Mouse (Mus musculus) lung, postnatal 0 days (tissue): ENCODE results near the gene Aup1. TPM values are rescaled to one million over a fixed set of nuclear protein-coding genes. Genes with fewer than 3 reads are reported as not detected.

ENCODE experiments used
- ATAC-seq: fragments of 200-750 bp; cut with Nextera tagmentation; 2 replicates; pipeline ENCODE4 v1.8.0; 2017; ENCODE audit warnings: moderate library complexity
- DNase-seq: peaks from one replicate; pipeline ENCODE4 v3.0.0-alpha.2; 2016; ENCODE audit warnings: low spot score
- H3K27ac ChIP-seq: fragments of 300-500 bp; sonication (generic); 2 replicates; pipeline ENCODE4 v1.5.1; 2014; ENCODE audit warnings: antibody characterized with exemption, mild to moderate bottlenecking, low read length, mixed read lengths
- H3K27me3 ChIP-seq: fragments of 300-500 bp; sonication (generic); replicated peaks from 2 replicates; pipeline ENCODE4 v1.6.1; 2014; ENCODE audit warnings: low read length, mixed read lengths; ENCODE audit not compliant: insufficient read depth
- H3K36me3 ChIP-seq: fragments of 300-500 bp; sonication (generic); 2 replicates; pipeline ENCODE4 v1.6.1; 2014; ENCODE audit warnings: low read length, mixed read lengths; ENCODE audit not compliant: insufficient read depth
- H3K4me1 ChIP-seq: fragments of 300-500 bp; sonication (generic); 2 replicates; pipeline ENCODE4 v1.6.1; 2014; ENCODE audit warnings: antibody characterized with exemption, low read depth, low read length, mixed read lengths; ENCODE audit not compliant: insufficient read depth
- H3K4me2 ChIP-seq: fragments of 300-500 bp; sonication (generic); replicated peaks from 2 replicates; pipeline ENCODE4 v1.6.1; 2014; ENCODE audit warnings: low read depth, mild to moderate bottlenecking, low read length, moderate library complexity, mixed read lengths
- H3K4me3 ChIP-seq: fragments of 300-500 bp; sonication (generic); 2 replicates; pipeline ENCODE4 v1.5.1; 2014; ENCODE audit warnings: low read depth, low read length
- H3K9ac ChIP-seq: fragments of 300-500 bp; sonication (generic); replicated peaks from 2 replicates; pipeline ENCODE4 v1.6.1; 2014; ENCODE audit warnings: low read depth, mild to moderate bottlenecking
- H3K9me3 ChIP-seq: fragments of 300-500 bp; sonication (generic); 2 replicates; pipeline ENCODE4 v1.6.1; 2016; ENCODE audit warnings: low read length, mixed read lengths
- CTCF ChIP-seq: IDR thresholded peaks from 2 replicates; pipeline ENCODE4 v1.5.1; 2016; ENCODE audit warnings: antibody characterized with exemption, mild to moderate bottlenecking
- EP300 ChIP-seq: IDR thresholded peaks from 2 replicates; pipeline ENCODE4 v1.6.1; 2016; ENCODE audit warnings: antibody characterized with exemption, mild to moderate bottlenecking, control low read depth
- WGBS: fragments of 180-500 bp; shearing (Covaris S2); extraction: QIAGEN DNeasy Blood & Tissue Kit; methylation state at CpG from one replicate; pipeline ENCODE4 v1.1.7; 2014; 5-methylcytosine and 5-hydroxymethylcytosine counted together
- polyA plus RNA-seq: library from polyadenylated mRNA; unstranded; fragments of >200 nt; fragmentation: Nextera tagmentation; extraction: Ambion mirVana; gene quantifications from 2 replicates; pipeline ENCODE4 v1.2.1, GENCODE M21; 2015

Aup1 gene
- polyA plus RNA-seq, 1 experiment from 2014 or later, result 201 TPM

DNA sequence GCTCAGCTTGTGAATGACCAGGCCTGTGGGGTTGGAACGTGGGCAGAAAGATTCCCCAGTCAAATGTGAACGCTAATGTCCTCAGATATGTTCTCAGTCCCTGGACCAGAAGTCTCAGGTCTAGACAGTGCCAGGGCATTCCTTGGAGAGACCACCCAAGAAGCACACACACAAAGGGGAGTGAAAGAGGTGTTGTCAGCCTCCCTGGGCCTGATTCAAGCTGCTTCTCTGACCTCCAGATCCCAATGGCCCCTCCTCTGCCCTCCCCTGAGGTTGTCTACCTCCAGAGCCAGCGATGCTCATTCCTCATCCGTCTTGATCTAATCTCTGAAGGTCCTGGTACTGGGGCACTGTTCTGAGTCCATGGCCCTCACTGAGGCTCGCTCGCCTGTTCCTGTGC, 10.8 kb upstream of the Aup1 start:
- H3K4me2 ChIP-seq, result no peak overlapping the region
- no peak for ATAC-seq
- WGBS, result 53% methylated on average over 6 of the region's 6 CpGs
- DNase-seq, result no peak
- H3K9me3 ChIP-seq, result no peaks in the 10 kb centered on the region
- H3K9ac ChIP-seq, result no peak overlapping the region
- H3K27ac ChIP-seq, result no peak overlapping the region
- H3K4me3 ChIP-seq, result no peak overlapping the region
- H3K4me1 ChIP-seq, result no peaks in the 10 kb centered on the region
- no peaks in the 10 kb centered on the region for H3K36me3 ChIP-seq
- H3K27me3 ChIP-seq, result no peaks in the 10 kb centered on the region
- TF ChIP-seq CTCF (no peak), EP300 (no peak)

DNA sequence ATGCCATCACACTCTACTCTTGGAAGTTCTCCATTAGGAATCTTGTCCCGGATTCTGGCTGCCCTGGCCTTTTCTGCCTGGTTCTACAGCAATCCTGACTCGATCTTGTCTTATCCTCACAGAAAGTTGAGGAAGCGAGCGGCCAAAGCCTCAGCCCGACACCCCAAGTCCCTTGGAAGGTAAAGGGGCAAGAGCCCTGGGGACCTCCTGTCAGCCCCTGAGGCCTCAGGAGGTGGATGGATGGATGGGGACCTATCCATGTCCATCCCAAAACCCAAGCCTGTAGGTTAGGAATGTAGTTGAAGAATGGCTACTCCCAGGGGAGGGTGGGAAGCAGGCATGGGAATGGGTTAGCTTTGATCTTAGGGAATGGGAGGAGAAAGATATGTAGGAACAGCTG, 10.3 kb upstream of the Aup1 start:
- Histone ChIP-seq H3K9ac (no peak overlapping the region), H3K27ac (no peak overlapping the region), H3K4me2 (no peak overlapping the region), H3K27me3 (no peaks in the 10 kb centered on the region), H3K4me3 (no peak overlapping the region), H3K9me3 (no peaks in the 10 kb centered on the region), H3K36me3 (no peaks in the 10 kb centered on the region), H3K4me1 (no peaks in the 10 kb centered on the region)
- WGBS, result 83% methylated on average over 5 of the region's 5 CpGs
- TF ChIP-seq CTCF (no peak), EP300 (no peak)
- DNase-seq (no peak), ATAC-seq (no peak)

DNA sequence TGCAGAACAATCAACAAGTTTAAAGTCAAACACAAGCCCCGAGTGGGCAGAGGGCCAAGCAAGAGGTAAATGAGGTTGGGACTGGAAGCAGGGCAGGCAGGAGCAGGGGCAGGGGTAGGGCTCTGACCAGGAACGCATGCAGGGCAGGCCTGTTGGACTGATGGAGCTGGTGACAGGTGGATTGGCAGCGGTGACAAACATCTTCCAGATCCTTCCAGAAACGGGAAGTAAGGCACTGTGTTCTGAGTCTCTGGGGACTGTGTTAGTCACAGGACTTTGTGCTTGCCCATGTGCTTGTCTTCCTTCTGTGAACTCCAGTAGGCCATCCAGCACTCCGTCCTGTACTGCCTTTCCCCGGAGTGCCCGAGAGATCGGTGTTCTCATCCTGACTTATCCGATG, 9.6 kb upstream of the Aup1 start:
- no peaks in the 10 kb centered on the region for H3K27me3 ChIP-seq
- H3K9me3 ChIP-seq, result no peaks in the 10 kb centered on the region
- no peak overlapping the region for H3K4me2 ChIP-seq
- DNase-seq (no peak), ATAC-seq (no peak)
- H3K4me3 ChIP-seq, result no peak overlapping the region
- no peaks in the 10 kb centered on the region for H3K36me3 ChIP-seq
- H3K4me1 ChIP-seq, result no peaks in the 10 kb centered on the region
- H3K27ac ChIP-seq, result no peak overlapping the region
- no peak overlapping the region for H3K9ac ChIP-seq
- WGBS, result 67% methylated on average over 9 of the region's 9 CpGs
- TF ChIP-seq EP300 (no peak), CTCF (no peak)

DNA sequence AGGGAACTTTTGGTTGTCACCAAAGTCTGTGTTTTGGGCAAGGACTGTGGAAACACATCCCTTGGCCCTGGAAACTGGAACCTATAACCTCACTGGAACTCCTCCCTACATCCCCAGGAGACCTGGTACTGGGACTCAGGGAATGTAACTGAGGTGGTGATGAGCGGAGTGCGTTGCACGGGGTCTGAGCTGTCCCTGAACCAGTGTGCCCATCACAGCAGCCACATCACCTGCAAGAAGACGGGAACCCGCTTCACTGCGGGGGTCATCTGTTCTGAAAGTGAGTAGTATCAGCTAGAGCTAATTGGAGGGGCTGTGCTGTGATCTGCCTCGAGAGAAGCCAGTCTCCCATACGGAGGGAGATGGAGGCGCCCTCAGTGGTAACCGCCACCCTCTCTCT, 5.0 kb upstream of the Aup1 start:
- DNase-seq (no peak), ATAC-seq (no peak)
- Histone ChIP-seq H3K4me3 (no peak overlapping the region), H3K9me3 (no peaks in the 10 kb centered on the region), H3K9ac (no peak overlapping the region), H3K27ac (no peak overlapping the region), H3K4me1 (peaks cover 12% of the 10 kb centered on the region), H3K36me3 (no peaks in the 10 kb centered on the region), H3K27me3 (no peaks in the 10 kb centered on the region), H3K4me2 (no peak overlapping the region)
- 69% methylated on average over 10 of the region's 10 CpGs for WGBS
- TF ChIP-seq EP300 (no peak), CTCF (no peak)

DNA sequence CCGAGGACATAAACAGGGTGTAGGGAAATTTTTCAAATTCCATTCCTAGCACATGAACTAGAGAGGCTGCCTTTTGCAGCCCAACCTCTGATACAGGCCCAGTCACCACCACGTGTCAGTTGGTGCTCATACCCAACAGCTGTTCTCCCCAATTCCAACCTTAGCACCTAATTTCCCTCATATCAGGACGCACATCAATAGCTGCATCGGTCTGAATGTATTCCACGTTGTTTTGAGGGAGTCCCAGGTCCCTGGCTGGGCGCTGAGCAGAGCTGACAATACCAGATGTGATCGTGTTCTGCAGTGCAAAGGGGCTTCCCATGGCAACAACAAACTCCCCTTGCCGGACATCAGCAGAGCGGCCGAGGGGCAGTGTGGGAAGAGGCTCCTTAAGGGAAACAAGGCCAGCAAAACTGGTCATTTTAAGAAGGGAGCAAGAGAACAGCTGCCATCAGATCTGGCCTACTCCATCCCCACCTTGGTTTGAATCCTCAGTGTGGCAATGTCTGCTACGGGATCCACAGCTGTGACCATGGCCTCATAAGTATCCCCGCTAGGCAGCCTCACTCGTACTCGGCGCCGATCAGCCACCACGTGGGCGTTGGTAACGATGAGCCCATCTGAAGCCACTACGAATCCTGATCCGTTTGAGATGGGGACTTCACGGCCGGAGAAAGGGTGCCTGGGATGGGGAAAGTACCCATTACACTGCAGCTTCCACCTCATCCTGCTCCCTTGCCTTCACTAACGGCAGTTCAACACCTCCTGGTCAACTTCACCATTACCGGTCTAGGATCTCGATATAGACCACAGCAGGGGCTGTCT, 973 bp upstream of the Aup1 start:
- H3K4me2 ChIP-seq, result peak overlapping the region; percentile 99
- peak overlapping the region; percentile 60 for H3K27ac ChIP-seq
- DNase-seq (peak; percentile 62), ATAC-seq (no peak)
- TF ChIP-seq CTCF (0 out of 2 replicates have a peak, but pooled peaks have one; percentile 1), EP300 (no peak)
- H3K9ac ChIP-seq, result peak overlapping the region; percentile 65
- no peaks in the 10 kb centered on the region for H3K9me3 ChIP-seq
- H3K4me3 ChIP-seq, result peak overlapping the region; percentile 74
- H3K4me1 ChIP-seq, result peaks cover 19% of the 10 kb centered on the region
- H3K36me3 ChIP-seq, result 0 out of 2 replicates have a peak, but pooled peaks cover 8% of the 10 kb centered on the region
- WGBS, result 1% methylated on average over 26 of the region's 26 CpGs
- no peaks in the 10 kb centered on the region for H3K27me3 ChIP-seq

DNA sequence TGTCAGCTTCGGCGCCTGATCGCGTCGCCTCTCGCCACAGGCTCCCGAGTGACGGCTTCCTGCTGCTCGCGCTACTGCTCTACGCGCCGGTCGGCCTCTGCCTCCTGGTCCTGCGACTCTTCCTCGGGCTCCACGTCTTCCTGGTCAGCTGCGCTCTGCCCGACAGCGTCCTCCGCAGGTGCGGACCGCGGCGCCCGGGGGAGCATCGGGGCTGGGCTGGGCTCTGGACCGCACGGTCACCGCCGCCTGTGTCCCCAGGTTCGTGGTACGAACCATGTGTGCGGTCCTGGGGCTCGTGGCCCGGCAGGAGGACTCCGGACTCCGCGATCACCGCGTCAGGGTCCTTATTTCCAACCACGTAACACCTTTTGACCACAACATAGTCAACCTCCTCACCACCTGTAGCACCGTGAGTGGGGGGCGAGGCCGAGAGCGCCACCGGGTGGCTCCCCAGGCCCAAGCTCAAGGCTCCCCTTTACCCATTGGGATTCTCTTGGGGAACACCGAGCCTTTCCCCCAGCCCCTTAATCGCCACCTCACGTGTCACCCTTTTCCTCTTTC, 630 bp downstream of the Aup1 start, which contains the start of gene Htra2:
TSS of gene Htra2 (minus strand) at position 403 of the 561 bp plus-strand sequence.
- H3K36me3 ChIP-seq, result 0 out of 2 replicates have a peak, but pooled peaks cover 8% of the 10 kb centered on the region
- H3K4me3 ChIP-seq, result peak within 1 kb of the TSS; percentile 74
- TF ChIP-seq EP300 (no peak), CTCF (peak; percentile 63)
- no peaks in the 10 kb centered on the region for H3K9me3 ChIP-seq
- WGBS, result under 1% methylated on average over 50 of the region's 50 CpGs
- H3K27me3 ChIP-seq, result no peaks in the 10 kb centered on the region
- ATAC-seq, result peak; percentile 24
- H3K4me1 ChIP-seq, result peaks cover 19% of the 10 kb centered on the region
- peak within 1 kb of the TSS; percentile 91 for H3K9ac ChIP-seq
- peak within 1 kb of the TSS; percentile 99 for H3K4me2 ChIP-seq
- peak; percentile 33 for DNase-seq
- peak within 1 kb of the TSS; percentile 93 for H3K27ac ChIP-seq
